Mouse (Mus musculus): ENCODE measurements around the gene Bcl11a. TPM values are rescaled to one million over a fixed set of nuclear protein-coding genes. Genes with fewer than 3 reads are reported as not detected.

The Bcl11a gene
- total RNA-seq, 2 experiments from 2014 or later = 24.3 to 70.9 TPM

DNA sequence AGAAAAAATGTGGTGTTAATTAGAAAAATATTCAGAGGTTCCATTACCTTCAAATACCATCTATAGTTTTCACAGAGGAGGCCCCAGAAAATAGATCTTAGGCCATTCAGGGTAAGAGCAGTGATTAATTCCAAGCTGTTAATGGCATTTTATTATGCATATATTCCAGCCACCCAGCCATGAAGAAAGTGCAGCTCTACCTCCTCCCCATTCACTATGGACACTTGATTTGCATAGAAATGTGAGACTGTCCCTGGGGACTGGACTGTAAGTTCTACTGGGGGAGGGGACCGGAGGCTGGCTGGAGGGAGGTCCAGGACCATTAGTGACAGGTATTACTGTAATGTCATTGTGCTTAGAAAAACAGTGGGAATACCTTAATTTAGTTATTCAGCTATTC, 119.6 kb downstream of the Bcl11a start:
- ATAC-seq (replicated peaks; ENCODE audit: poor library complexity) = no peak

GRCm38 (mm10) chr11:24199560-24199959, 121.7 kb downstream of the Bcl11a start:
- no peak for ATAC-seq (replicated peaks; ENCODE audit: poor library complexity)

DNA sequence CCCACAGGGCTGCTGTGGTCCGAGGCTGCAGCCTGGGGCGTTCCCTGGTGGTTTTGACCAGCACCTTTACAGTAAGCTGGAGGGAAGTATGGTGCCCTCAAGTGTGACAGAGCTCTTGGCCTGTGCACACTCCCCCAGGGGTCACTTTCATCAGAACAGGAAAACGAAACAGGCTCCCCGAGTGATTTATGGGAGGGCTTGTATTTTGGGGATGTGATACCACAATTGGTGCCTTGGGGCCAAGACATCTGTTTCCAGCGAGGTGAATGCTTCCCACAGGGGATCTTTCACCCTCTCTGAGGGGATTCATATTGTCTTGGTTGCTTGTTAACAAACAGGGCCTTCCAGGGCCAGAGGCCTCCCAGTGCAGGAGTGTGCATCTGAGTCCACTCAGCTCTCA, 122.5 kb downstream of the Bcl11a start:
- ATAC-seq (replicated peaks; ENCODE audit: poor library complexity) = peak; percentile 87

- ATAC-seq (replicated peaks; ENCODE audit: poor library complexity) = no peak
These were observed 123.4 kb downstream of the Bcl11a start for GRCm38 (mm10) chr11:24201223-24201622.

- no peak for ATAC-seq (replicated peaks; ENCODE audit: poor library complexity)
These were observed 124.9 kb downstream of the Bcl11a start for GRCm38 (mm10) chr11:24202641-24203361.

- no peak for ATAC-seq (replicated peaks; ENCODE audit: poor library complexity)
These were observed 125.6 kb downstream of the Bcl11a start for GRCm38 (mm10) chr11:24203489-24203888.

- no peak for ATAC-seq (replicated peaks; ENCODE audit: poor library complexity)
These were observed 131.1 kb downstream of the Bcl11a start for GRCm38 (mm10) chr11:24208951-24209351.

GRCm38 (mm10) chr11:24214509-24215134, 136.8 kb downstream of the Bcl11a start:
- no peak for ATAC-seq (replicated peaks; ENCODE audit: poor library complexity)

GRCm38 (mm10) chr11:24217741-24218333, 140.0 kb downstream of the Bcl11a start:
- peak; percentile 54 for ATAC-seq (replicated peaks; ENCODE audit: poor library complexity)

- no peak for ATAC-seq (replicated peaks; ENCODE audit: poor library complexity)
These were observed 143.9 kb downstream of the Bcl11a start for GRCm38 (mm10) chr11:24221601-24222307.

Other genes with a start within 250 kb of the Bcl11a start
- gene Papolg, start 182.8 kb upstream of the Bcl11a start, total RNA-seq (2015) = 17.9 and 24.2 TPM in 2 replicates
- 16.1 and 22.0 TPM in 2 replicates for gene Papolg, start 182.8 kb upstream of the Bcl11a start, total RNA-seq (2017)
- gene A830031A19Rik, start 3.0 kb upstream of the Bcl11a start, total RNA-seq (2015) = not detected in 2 replicates
- gene A830031A19Rik, start 3.0 kb upstream of the Bcl11a start, total RNA-seq (2017) = not detected in 2 replicates